Comparison of ENCODE assay signal across 20 mouse cellular contexts in genomic region chr13:36901016-36901415, GRCm38 (mm10).
"Had no signal": no experiment of that assay in that cellular context is flagged by ENCODE, and none has a peak within 500 bp of the region (broad histone marks: within the 10 kb centered on the region; RNA-seq: fewer than 3 reads in every experiment).

No protein-coding gene starts in this region.

- H3K9me3 ChIP-seq: liver, embryonic 13.5 days; liver, embryonic 15.5 days; lung, embryonic 15.5 days; megakaryocyte, embryonic 14.5 days; midbrain, embryonic 13.5 days; midbrain, embryonic 15.5 days; neural tube, embryonic 13.5 days; neural tube, embryonic 15.5 days had no signal

- H3K4me2 ChIP-seq: liver, embryonic 11.5 days; liver, embryonic 13.5 days; liver, embryonic 15.5 days; lung, embryonic 15.5 days; midbrain, embryonic 11.5 days; midbrain, embryonic 13.5 days; midbrain, embryonic 15.5 days; neural tube, embryonic 13.5 days; neural tube, embryonic 15.5 days had no signal

- H3K27ac ChIP-seq: liver, embryonic 13.5 days; liver, embryonic 15.5 days; lung, embryonic 15.5 days; macrophage; midbrain, embryonic 13.5 days; midbrain, embryonic 15.5 days; neural tube, embryonic 13.5 days; neural tube, embryonic 15.5 days had no signal

- H3K9ac ChIP-seq: liver, embryonic 13.5 days; liver, embryonic 15.5 days; liver, postnatal 0 days; lung, embryonic 15.5 days; midbrain, embryonic 13.5 days; midbrain, embryonic 15.5 days; neural tube, embryonic 13.5 days; neural tube, embryonic 15.5 days had no signal

- H3K27me3 ChIP-seq: liver, embryonic 13.5 days; liver, embryonic 15.5 days; lung, embryonic 15.5 days; megakaryocyte, embryonic 14.5 days; midbrain, embryonic 13.5 days; midbrain, embryonic 15.5 days; neural tube, embryonic 13.5 days; neural tube, embryonic 15.5 days had no signal

- H3K4me1 ChIP-seq: liver, embryonic 13.5 days; liver, embryonic 15.5 days; midbrain, embryonic 15.5 days; neural tube, embryonic 13.5 days; neural tube, embryonic 15.5 days had no signal

- DNase-seq: liver, embryonic 13.5 days; liver, postnatal 0 days; retina, postnatal 1 day; right cerebral cortex, adult 18-20 months; right cerebral cortex, postnatal 25 days; right cerebral cortex, postnatal 4 days; spleen, adult 18-20 months; thymus, adult 18-20 months; thymus, postnatal 14 days; thymus, postnatal 36 days had no signal

- H3K4me3 ChIP-seq: liver, embryonic 13.5 days; liver, embryonic 15.5 days; lung, embryonic 15.5 days; megakaryocyte, embryonic 14.5 days; midbrain, embryonic 13.5 days; midbrain, embryonic 15.5 days; neural tube, embryonic 13.5 days; neural tube, embryonic 15.5 days had no signal

- H3K36me3 ChIP-seq: liver, embryonic 13.5 days; liver, embryonic 15.5 days; lung, embryonic 15.5 days; midbrain, embryonic 13.5 days; midbrain, embryonic 15.5 days; neural tube, embryonic 13.5 days; neural tube, embryonic 15.5 days had no signal

- ATAC-seq: liver, postnatal 0 days; midbrain, embryonic 13.5 days; midbrain, embryonic 15.5 days had no signal
